Comparison of ENCODE assay signal across 9 mouse cellular contexts in genomic region chr3:156562424-156562785, GRCm38 (mm10). TPM values are rescaled to one million over a fixed set of nuclear protein-coding genes. Genes with fewer than 3 reads are reported as not detected.
DNase-seq lines count a peak whose midpoint lies in the region; ATAC-seq lines count a peak whose summit lies in the region.
"Had no signal": no experiment of that assay in that cellular context is flagged by ENCODE, and none has a peak within 500 bp of the region (broad histone marks: within the 10 kb centered on the region; RNA-seq: fewer than 3 reads in every experiment).

No protein-coding gene starts in this region.

- 0% methylated on average over 10 of the region's 10 CpGs for WGBS in heart, embryonic 11.5 days (ENCODE audit: insufficient replicate concordance)
- 0% methylated on average over 10 of the region's 10 CpGs for WGBS in neural tube, embryonic 11.5 days
- WGBS in hindbrain, embryonic 15.5 days = 0% methylated on average over 10 of the region's 10 CpGs
- WGBS in neural tube, embryonic 12.5 days = 1% methylated on average over 10 of the region's 10 CpGs

- H3K9ac ChIP-seq in heart, embryonic 11.5 days (ENCODE audit: low read depth, low read length) = peak overlapping the region; percentile 65; the same call in 1 of the 2 replicates
- peak overlapping the region; percentile 37 for H3K9ac ChIP-seq in neural tube, embryonic 11.5 days (ENCODE audit: low read length)
- H3K9ac ChIP-seq in hindbrain, embryonic 15.5 days = peak overlapping the region; percentile 86
- H3K9ac ChIP-seq in neural tube, embryonic 12.5 days = peak overlapping the region; percentile 70

- ATAC-seq in heart, embryonic 11.5 days (replicated peaks; ENCODE audit: insufficient number of reproducible peaks, low FRiP score, low TSS enrichment) = no peak
- ATAC-seq in neural tube, embryonic 11.5 days (ENCODE audit: insufficient read depth, low FRiP score, low TSS enrichment) = peak; percentile 0; the same call in 1 of the 2 replicates
- no peak for ATAC-seq in hindbrain, embryonic 15.5 days (ENCODE audit: low FRiP score, low read depth)
- ATAC-seq in neural tube, embryonic 12.5 days (ENCODE audit: low FRiP score, low read depth) = 0 out of 2 replicates have a peak, but pooled peaks have one; percentile 0
- no peak for ATAC-seq in frontal cortex, adult (ENCODE audit: low TSS enrichment)

- intact Hi-C loops in heart, postnatal 10 days (cut with DNase I) = no loop called here

- H3K4me3 ChIP-seq in heart, embryonic 11.5 days (ENCODE audit: low read depth, low read length) = peak overlapping the region; percentile 67
- H3K4me3 ChIP-seq in neural tube, embryonic 11.5 days (ENCODE audit: low read depth, low read length) = peak overlapping the region; percentile 45
- peak overlapping the region; percentile 69 for H3K4me3 ChIP-seq in hindbrain, embryonic 15.5 days
- peak overlapping the region; percentile 56 for H3K4me3 ChIP-seq in neural tube, embryonic 12.5 days

- no peaks in the 10 kb centered on the region for H3K9me3 ChIP-seq in heart, embryonic 11.5 days (replicated peaks; ENCODE audit: control insufficient read depth, low read length)
- H3K9me3 ChIP-seq in neural tube, embryonic 11.5 days (ENCODE audit: control insufficient read depth, low read length) = no peaks in the 10 kb centered on the region
- H3K9me3 ChIP-seq in hindbrain, embryonic 15.5 days = no peaks in the 10 kb centered on the region
- no peaks in the 10 kb centered on the region for H3K9me3 ChIP-seq in neural tube, embryonic 12.5 days

- peaks cover 37% of the 10 kb centered on the region for H3K27me3 ChIP-seq in heart, embryonic 11.5 days (ENCODE audit: control insufficient read depth, insufficient read depth, low read length)
- H3K27me3 ChIP-seq in neural tube, embryonic 11.5 days (ENCODE audit: control insufficient read depth, insufficient read depth, low read length) = 0 out of 2 replicates have a peak, but pooled peaks cover 2% of the 10 kb centered on the region
- H3K27me3 ChIP-seq in hindbrain, embryonic 15.5 days = no peaks in the 10 kb centered on the region
- H3K27me3 ChIP-seq in neural tube, embryonic 12.5 days (replicated peaks) = peaks cover 5% of the 10 kb centered on the region; the same call in 1 of the 2 replicates

- peak overlapping the region; percentile 93 for H3K4me2 ChIP-seq in heart, embryonic 11.5 days
- H3K4me2 ChIP-seq in neural tube, embryonic 11.5 days (ENCODE audit: low read depth) = peak overlapping the region; percentile 74
- H3K4me2 ChIP-seq in hindbrain, embryonic 15.5 days = peak overlapping the region; percentile 84
- H3K4me2 ChIP-seq in neural tube, embryonic 12.5 days (replicated peaks) = peak overlapping the region; percentile 94

- no peak overlapping the region for H3K27ac ChIP-seq in heart, embryonic 11.5 days (ENCODE audit: low read depth, low read length)
- no peak overlapping the region for H3K27ac ChIP-seq in neural tube, embryonic 11.5 days (ENCODE audit: low read depth, low read length)
- H3K27ac ChIP-seq in hindbrain, embryonic 15.5 days (replicated peaks) = peak overlapping the region; percentile 97
- 0 out of 2 replicates have a peak overlapping the region, but pooled peaks have one; percentile 71 for H3K27ac ChIP-seq in neural tube, embryonic 12.5 days

- H3K4me1 ChIP-seq in heart, embryonic 11.5 days (ENCODE audit: control insufficient read depth, insufficient read depth, low read length) = no peaks in the 10 kb centered on the region; the same call in 1 of the 2 replicates
- H3K4me1 ChIP-seq in neural tube, embryonic 11.5 days (ENCODE audit: control insufficient read depth, insufficient read depth, low read length) = no peaks in the 10 kb centered on the region
- H3K4me1 ChIP-seq in hindbrain, embryonic 15.5 days (replicated peaks) = peaks cover 23% of the 10 kb centered on the region
- H3K4me1 ChIP-seq in neural tube, embryonic 12.5 days = peaks cover 9% of the 10 kb centered on the region

- H3K36me3 ChIP-seq in heart, embryonic 11.5 days (ENCODE audit: control insufficient read depth, insufficient read depth, low read length) = no peaks in the 10 kb centered on the region
- no peaks in the 10 kb centered on the region for H3K36me3 ChIP-seq in neural tube, embryonic 11.5 days (ENCODE audit: control insufficient read depth, insufficient read depth, low read length)
- H3K36me3 ChIP-seq in hindbrain, embryonic 15.5 days = no peaks in the 10 kb centered on the region
- H3K36me3 ChIP-seq in neural tube, embryonic 12.5 days = no peaks in the 10 kb centered on the region

- no peak for DNase-seq in heart, postnatal 10 days
- no peak for DNase-seq in neural tube, embryonic 11.5 days (ENCODE audit: low spot score)
- no peak for DNase-seq in neural tube, embryonic 10.5 days (ENCODE audit: extremely low spot score, low spot score)
- no peak for DNase-seq in ovary, postnatal 36 days (ENCODE audit: low spot score)

RNA-seq across cellular contexts. Expression of gene Negr1, which starts 0.8 kb away (rescaled TPM):
- 2.6 and 3.5 TPM in 2 replicates for polyA plus RNA-seq in heart, embryonic 11.5 days (2014; fragmentation: Nextera tagmentation; extraction: Ambion mirVana)
- 1 to 10 TPM; 1.9 to 3.3 TPM for total RNA-seq in heart, postnatal 10 days (2021)
- polyA plus RNA-seq in neural tube, embryonic 11.5 days (2014; fragmentation: Nextera tagmentation; extraction: Ambion mirVana) = 4.1 and 4.2 TPM in 2 replicates
- polyA plus RNA-seq in hindbrain, embryonic 15.5 days (2015; fragmentation: Nextera tagmentation; extraction: Ambion mirVana) = 49.8 and 53.7 TPM in 2 replicates
- polyA plus RNA-seq in neural tube, embryonic 12.5 days (2016; fragmentation: Nextera tagmentation; extraction: Ambion mirVana) = 8.8 and 10.8 TPM in 2 replicates
- total RNA-seq: MEL had no signal

Comparison
In these comparisons a context has a peak if more than half of its experiments do, and no peak if none do; other contexts are left out.
1. H3K27ac ChIP-seq: peak in hindbrain, embryonic 15.5 days (single experiment) and neural tube, embryonic 12.5 days (single experiment); none in heart, embryonic 11.5 days (single experiment) and neural tube, embryonic 11.5 days (single experiment).
2. ATAC-seq: peak in neural tube, embryonic 11.5 days (single experiment) and neural tube, embryonic 12.5 days (single experiment); none in heart, embryonic 11.5 days (single experiment), hindbrain, embryonic 15.5 days (single experiment) and frontal cortex, adult (single experiment).
3. Peak in every context shown above with its lines, with median percentiles within 50 percentile points of each other: H3K4me2 ChIP-seq, H3K4me3 ChIP-seq and H3K9ac ChIP-seq.